Mouse (Mus musculus) CH12.LX (cell line): ENCODE results near the gene Syne3. TPM values are rescaled to one million over a fixed set of nuclear protein-coding genes. Genes with fewer than 3 reads are reported as not detected.

Experiments used
- DNase-seq: peaks from one replicate; pipeline ENCODE4 v3.0.0-alpha.2; 2013; ENCODE audit errors: extremely low read depth
- H3K27ac ChIP-seq: 2 replicates; pipeline ENCODE4 v1.5.1; 2012; ENCODE audit warnings: low read depth, mild to moderate bottlenecking, control low read depth, moderate library complexity; ENCODE audit not compliant: insufficient read depth
- H3K27me3 ChIP-seq: replicated peaks from 2 replicates; pipeline ENCODE3; 2012; ENCODE audit warnings: inconsistent platforms
- H3K36me3 ChIP-seq, 2 experiments: replicated peaks in 1 of 2; 2 replicates each; pipeline versions ENCODE3 to v1.6.1; 2012; ENCODE audit warnings: inconsistent platforms in 1 of 2, low read length in 1 of 2, mild to moderate bottlenecking in 1 of 2, mixed read lengths in 1 of 2, moderate library complexity in 1 of 2; ENCODE audit not compliant: control insufficient read depth in 1 of 2, insufficient read depth in 1 of 2
- H3K4me1 ChIP-seq, 2 experiments: 2 replicates each; pipeline ENCODE4 v1.6.1; 2012; ENCODE audit warnings: inconsistent platforms in 1 of 2, moderate library complexity in 1 of 2; ENCODE audit not compliant: insufficient read depth in 2 of 2, control insufficient read depth in 1 of 2
- H3K4me2 ChIP-seq: 2 replicates; pipeline ENCODE4 v1.6.1; 2012; ENCODE audit warnings: low read depth, mild to moderate bottlenecking, control low read depth; ENCODE audit not compliant: poor library complexity, insufficient read depth, severe bottlenecking
- H3K4me3 ChIP-seq, 3 experiments: fragments of 150-350 bp in 1 of 3; sonication (generic) in 1 of 3; replicated peaks in 1 of 3; 2 replicates each; pipeline versions ENCODE3 to v1.5.1; 2011 to 2012; ENCODE audit warnings: low read depth in 2 of 3, low read length in 2 of 3, mild to moderate bottlenecking in 2 of 3, moderate library complexity in 2 of 3, control low read depth in 1 of 3, improper control_type of control experiment in 1 of 3, inconsistent platforms in 1 of 3, mixed read lengths in 1 of 3; ENCODE audit not compliant: poor library complexity in 1 of 3
- H3K79me2 ChIP-seq: replicated peaks from 2 replicates; pipeline ENCODE4 v1.6.1; 2012; ENCODE audit warnings: mild to moderate bottlenecking, moderate library complexity; ENCODE audit not compliant: control insufficient read depth, poor library complexity, insufficient read depth, severe bottlenecking; ENCODE audit errors: extremely low read depth
- H3K9ac ChIP-seq: 2 replicates; pipeline ENCODE4 v1.6.1; 2012; ENCODE audit warnings: low read depth, mild to moderate bottlenecking, control low read depth, moderate library complexity; ENCODE audit not compliant: insufficient read depth
- H3K9me3 ChIP-seq: replicated peaks from 2 replicates; pipeline ENCODE3; 2012; ENCODE audit warnings: low read length, inconsistent platforms, mixed read lengths
- CHD1 ChIP-seq: IDR thresholded peaks from 2 replicates; pipeline ENCODE4 v1.6.1; 2012; ENCODE audit warnings: low read depth, low read length, improper control_type of control experiment, inconsistent platforms
- CHD2 ChIP-seq: IDR thresholded peaks from 2 replicates; pipeline ENCODE4 v1.6.1; 2011; ENCODE audit warnings: low read length, improper control_type of control experiment
- CTCF ChIP-seq, 2 experiments: IDR thresholded peaks in 1 of 2; conservative IDR thresholded peaks in 1 of 2; 2 replicates each; pipeline ENCODE4 v1.5.1; 2011 to 2012; ENCODE audit warnings: low read depth in 2 of 2, low read length in 2 of 2, improper control_type of control experiment in 1 of 2, inconsistent platforms in 1 of 2, mild to moderate bottlenecking in 1 of 2, moderate library complexity in 1 of 2
- ELF1 ChIP-seq: IDR thresholded peaks from 2 replicates; pipeline ENCODE4 v1.6.1; 2014; ENCODE audit warnings: low read depth, mild to moderate bottlenecking, inconsistent platforms, low read length, improper control_type of control experiment
- HCFC1 ChIP-seq: IDR thresholded peaks from 2 replicates; pipeline ENCODE4 v1.6.1; 2012; ENCODE audit warnings: low read depth, mild to moderate bottlenecking, inconsistent platforms, low read length, improper control_type of control experiment
- JUND ChIP-seq: conservative IDR thresholded peaks from 2 replicates; pipeline ENCODE4 v1.6.1; 2011; ENCODE audit warnings: low read depth, low read length, improper control_type of control experiment
- MAFK ChIP-seq: IDR thresholded peaks from 2 replicates; pipeline ENCODE4 v1.6.1; 2011; ENCODE audit warnings: low read length, improper control_type of control experiment; ENCODE audit not compliant: insufficient replicate concordance
- MEF2A ChIP-seq: IDR thresholded peaks from 2 replicates; pipeline ENCODE4 v1.6.1; 2014; ENCODE audit warnings: low read depth, mild to moderate bottlenecking, inconsistent platforms, low read length, improper control_type of control experiment, borderline replicate concordance
- MXI1 ChIP-seq: IDR thresholded peaks from 2 replicates; pipeline ENCODE4 v1.6.1; 2011; ENCODE audit warnings: mild to moderate bottlenecking, low read depth, low read length, improper control_type of control experiment
- MYC ChIP-seq: IDR thresholded peaks from 2 replicates; pipeline ENCODE4 v1.6.1; 2011; ENCODE audit warnings: low read depth, mild to moderate bottlenecking, improper control_type of control experiment, low read length
- POLR2A ChIP-seq: IDR thresholded peaks from 2 replicates; pipeline ENCODE4 v1.6.1; 2011; ENCODE audit warnings: low read depth, mild to moderate bottlenecking, improper control_type of control experiment, low read length
- POLR2AphosphoS2 ChIP-seq: IDR thresholded peaks from 2 replicates; pipeline ENCODE4 v1.6.1; 2011; ENCODE audit warnings: low read depth, low read length, improper control_type of control experiment
- RCOR1 ChIP-seq: conservative IDR thresholded peaks from 2 replicates; pipeline ENCODE4 v1.6.1; 2012; ENCODE audit warnings: low read depth, mild to moderate bottlenecking, inconsistent platforms, low read length, improper control_type of control experiment
- SMC3 ChIP-seq: IDR thresholded peaks from 2 replicates; pipeline ENCODE4 v1.6.1; 2011; ENCODE audit warnings: low read depth, low read length, improper control_type of control experiment
- TBP ChIP-seq: conservative IDR thresholded peaks from 2 replicates; pipeline ENCODE4 v1.6.1; 2011; ENCODE audit warnings: low read depth, low read length, improper control_type of control experiment
- TCF12 ChIP-seq: IDR thresholded peaks from 2 replicates; pipeline ENCODE4 v1.6.1; 2014; ENCODE audit warnings: low read depth, mild to moderate bottlenecking, inconsistent platforms, low read length, improper control_type of control experiment
- ZMIZ1 ChIP-seq: IDR thresholded peaks from 2 replicates; pipeline ENCODE4 v1.6.1; 2012; ENCODE audit warnings: low read depth, mild to moderate bottlenecking, inconsistent platforms, low read length, improper control_type of control experiment
- ZNF384 ChIP-seq: IDR thresholded peaks from 2 replicates; pipeline ENCODE4 v1.6.1; 2012; ENCODE audit warnings: low read depth, low read length, improper control_type of control experiment, inconsistent platforms
- dilution Hi-C: fragments of 300-500 bp; cut with MboI; formaldehyde crosslinking; loops from 2 replicates; pipeline ENCODE4 v1.14.3; 2020; ENCODE audit warnings: low sequenced_read_pairs; ENCODE audit not compliant: extremely low pct_unique_long_range_greater_than_20kb, extremely low pct_ligation_motif_present
- in situ Hi-C: fragments of 300-500 bp; cut with MboI; formaldehyde crosslinking; loops from 3 replicates; pipeline ENCODE4 v1.14.3; 2019; ENCODE audit warnings: low sequenced_read_pairs, low pct_ligation_motif_present, low pct_unique_long_range_greater_than_20kb, mixed read lengths
- polyA plus RNA-seq: library from polyadenylated mRNA; unstranded; fragments of >175 nt; gene quantifications from 2 replicates; pipeline ENCODE4 v1.2.1, GENCODE M21; 2012; ENCODE audit warnings: low read depth; ENCODE audit not compliant: insufficient read length
- total RNA-seq, 2 experiments: library from RNA; depleted of rRNA; stranded (reverse); fragments of 300-350 nt in 1 of 2; fragments of >200 nt in 1 of 2; gene quantifications; 2 replicates each; pipeline ENCODE4 v1.2.3; 2012 to 2014

Syne3 gene
- total and polyA plus RNA-seq, 3 experiments: 5.3 to 18.7 (median 7.3) TPM

- TF ChIP-seq RCOR1: no peak; the same call in 1 of the 2 replicates
- TF ChIP-seq MAFK: no peak
- TF ChIP-seq MEF2A: no peak
- peak; percentile 70; the same call in 1 of the 2 replicates for TF ChIP-seq TCF12
- TF ChIP-seq HCFC1: no peak; the same call in 1 of the 2 replicates
- 0 out of 2 replicates have a peak, but pooled peaks have one; percentile 33 for TF ChIP-seq MYC
- TF ChIP-seq CHD2: peak; percentile 81
- no peak; the same call in 1 of the 2 replicates for TF ChIP-seq SMC3
- TF ChIP-seq CTCF (conservative IDR thresholded peaks at IDR 0.05 in 1 of 2, IDR thresholded peaks at IDR 0.05 in 1 of 2; ENCODE audit: low read depth in 2 of 2, low read length in 2 of 2): no peak; a peak in 1 of 4 replicates
- no peak for TF ChIP-seq POLR2AphosphoS2
- TF ChIP-seq ZNF384: no peak
- TF ChIP-seq ZMIZ1: no peak
- TF ChIP-seq TBP: 0 out of 2 replicates have a peak, but pooled peaks have one; percentile 41
- no peak for TF ChIP-seq JUND
- TF ChIP-seq, all 38 proteins: peak for 11
Measured at GRCm38 (mm10) chr12:105022141-105022540, 12.5 kb upstream of the Syne3 start (continued).

- no peak for DNase-seq
- H3K27ac ChIP-seq: peak overlapping the region; percentile 78
- H3K4me2 ChIP-seq: peak overlapping the region; percentile 38
- H3K36me3 ChIP-seq: peaks cover 0 to 2% of the 10 kb centered on the region in 2 experiments
- TF ChIP-seq POLR2A (peak; percentile 16; the same call in 1 of the 2 replicates), MXI1 (peak; percentile 32; the same call in 1 of the 2 replicates), TCF12 (no peak), CHD1 (no peak; the same call in 1 of the 2 replicates), ELF1 (0 out of 2 replicates have a peak, but pooled peaks have one; percentile 28)
- in situ Hi-C loops: no loop called here
- H3K4me1 ChIP-seq: peaks cover 21 to 47% of the 10 kb centered on the region in 2 experiments
- dilution Hi-C loops: no loop called here
- peak overlapping the region; percentile 60 to 64 (median 61) for H3K4me3 ChIP-seq
- peak overlapping the region; percentile 70 for H3K9ac ChIP-seq
- no peaks in the 10 kb centered on the region for H3K79me2 ChIP-seq
- H3K27me3 ChIP-seq: no peaks in the 10 kb centered on the region
- peaks cover 6% of the 10 kb centered on the region for H3K9me3 ChIP-seq
Measured at GRCm38 (mm10) chr12:105021441-105022069, 11.9 kb upstream of the Syne3 start.
